Mouse (Mus musculus) cerebellum, adult 2 months (tissue): ENCODE measurements around the gene Mrpl36. TPM values are rescaled to one million over a fixed set of nuclear protein-coding genes. Genes with fewer than 3 reads are reported as not detected.

Experiments
- DNase-seq, 2 experiments: peaks; one replicate each; pipeline ENCODE4 v3.0.0; 2021
- H3K27ac ChIP-seq: fragments of 200-500 bp; 2 replicates; pipeline ENCODE4 v1.5.1; 2012; ENCODE audit warnings: low read length, control low read depth, inconsistent platforms; ENCODE audit not compliant: insufficient read depth
- H3K27me3 ChIP-seq: fragments of 200-500 bp; 2 replicates; pipeline ENCODE4 v1.6.1; 2012; ENCODE audit warnings: inconsistent platforms, mild to moderate bottlenecking, low read length, moderate library complexity; ENCODE audit not compliant: control insufficient read depth, insufficient read depth
- H3K4me1 ChIP-seq: fragments of 200-500 bp; 2 replicates; pipeline ENCODE4 v1.6.1; 2011; ENCODE audit warnings: low read length; ENCODE audit not compliant: control insufficient read depth, insufficient read depth
- H3K4me3 ChIP-seq: fragments of 200-500 bp; replicated peaks from 2 replicates; pipeline ENCODE3; 2011; ENCODE audit warnings: mild to moderate bottlenecking, low read depth, low read length, control low read depth; ENCODE audit not compliant: insufficient read depth
- CTCF ChIP-seq: fragments of 200-500 bp; IDR thresholded peaks from 2 replicates; pipeline ENCODE4 v1.5.1; 2011; ENCODE audit warnings: low read depth, mild to moderate bottlenecking, control low read depth, low read length, moderate library complexity, borderline replicate concordance; ENCODE audit not compliant: insufficient read depth
- POLR2A ChIP-seq: fragments of 200-500 bp; IDR thresholded peaks from 2 replicates; pipeline ENCODE4 v1.6.1; 2011; ENCODE audit warnings: low read length, control low read depth, borderline replicate concordance; ENCODE audit not compliant: insufficient read depth
- WGBS: fragments of 180-500 bp; shearing (Covaris S2); methylation state at CpG from one replicate; pipeline ENCODE4 v1.1.7; 2018; 5-methylcytosine and 5-hydroxymethylcytosine counted together
- polyA plus RNA-seq: library from polyadenylated mRNA; depleted of rRNA; stranded (reverse); fragments of >200 nt; gene quantifications from 2 replicates; pipeline ENCODE4 v1.2.3, GENCODE M21; 2012; rRNA removed

The Mrpl36 gene
- 72.6 and 74.3 TPM in 2 replicates for polyA plus RNA-seq

DNA sequence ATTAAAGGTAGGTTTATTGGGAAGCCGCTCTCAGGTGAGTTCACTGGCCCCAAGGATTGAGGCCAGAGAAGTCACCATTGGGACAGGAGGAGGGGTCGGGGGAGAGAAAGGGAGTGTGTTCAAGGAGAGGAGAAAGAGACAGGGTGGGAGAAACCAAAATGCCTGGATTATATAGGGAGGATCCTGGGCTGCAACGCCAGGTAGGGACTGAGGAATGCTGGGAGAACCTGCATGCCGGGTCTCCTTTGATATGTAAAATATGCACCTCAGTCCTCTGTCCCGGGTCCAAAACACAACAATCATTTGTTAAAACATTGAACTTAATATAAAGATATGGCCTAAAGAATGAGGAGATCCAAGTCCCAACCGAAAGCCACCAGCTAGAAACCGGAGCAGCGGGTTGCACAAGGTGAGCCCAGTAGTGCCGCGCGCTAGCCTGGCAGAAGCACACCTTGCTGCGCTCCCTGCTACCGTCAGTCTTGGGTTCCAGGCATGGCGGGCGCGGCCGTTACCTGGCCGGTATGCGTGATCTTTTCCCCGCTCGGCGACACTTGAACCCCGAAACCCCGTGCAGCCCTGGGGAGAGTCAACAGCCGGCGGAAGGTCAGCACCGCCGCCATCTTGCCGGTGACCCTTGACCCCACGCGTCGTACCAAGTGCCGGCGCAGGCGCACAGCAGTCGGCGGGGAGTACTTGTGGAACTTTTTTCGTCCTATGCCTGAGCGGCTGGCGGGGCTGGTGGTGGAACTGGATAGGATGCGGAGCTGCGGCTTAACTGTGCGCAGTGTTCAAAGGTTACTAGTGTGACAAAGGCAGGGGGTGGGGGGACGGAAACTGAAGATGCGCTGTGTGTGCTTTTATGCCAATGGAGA, at the start of gene Mrpl36, which contains the start of gene Ndufs6:
Gene Mrpl36, plus strand, starts transcription at position 687 of the 872 bp plus-strand sequence.
Gene Ndufs6, minus strand, starts transcription at position 716 of the 872 bp plus-strand sequence.
- WGBS, result 1% methylated on average over 45 of the region's 45 CpGs
- peak; percentile 87 for TF ChIP-seq POLR2A
- TF ChIP-seq CTCF, result no peak
- Histone ChIP-seq H3K4me1 (peaks cover 6% of the 10 kb centered on the region), H3K4me3 (peak within 1 kb of the TSS; percentile 76), H3K27me3 (no peaks in the 10 kb centered on the region), H3K27ac (peak within 1 kb of the TSS; percentile 54; the same call in 1 of the 2 replicates)
- DNase-seq, result peak; percentile 92 to 93

DNA sequence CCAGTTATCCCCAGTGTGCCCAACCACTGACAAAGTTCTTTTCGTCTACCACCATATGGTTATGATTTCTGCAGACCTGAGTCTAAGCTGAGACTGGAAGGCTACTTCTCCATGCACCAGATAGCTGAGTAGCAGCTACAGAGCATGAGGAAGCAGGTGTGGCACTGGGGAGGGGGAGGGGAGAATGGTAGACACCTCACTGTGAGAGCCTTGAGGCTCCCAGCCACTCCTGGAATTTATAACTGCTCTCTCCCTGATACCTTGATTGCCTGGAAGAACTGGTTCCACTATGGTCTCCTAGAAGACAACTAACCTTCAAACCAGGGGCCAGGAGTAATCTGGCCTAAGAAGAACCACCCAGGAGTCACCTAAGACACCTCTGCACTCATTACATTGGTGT, 49.1 kb upstream of the Mrpl36 start:
- Histone ChIP-seq H3K4me1 (no peaks in the 10 kb centered on the region), H3K27ac (no peak overlapping the region), H3K4me3 (no peak overlapping the region), H3K27me3 (no peaks in the 10 kb centered on the region)
- WGBS, result 82% methylated on average over 1 of the region's 1 CpGs
- no peak for TF ChIP-seq POLR2A
- TF ChIP-seq CTCF, result no peak
- no peak for DNase-seq

DNA sequence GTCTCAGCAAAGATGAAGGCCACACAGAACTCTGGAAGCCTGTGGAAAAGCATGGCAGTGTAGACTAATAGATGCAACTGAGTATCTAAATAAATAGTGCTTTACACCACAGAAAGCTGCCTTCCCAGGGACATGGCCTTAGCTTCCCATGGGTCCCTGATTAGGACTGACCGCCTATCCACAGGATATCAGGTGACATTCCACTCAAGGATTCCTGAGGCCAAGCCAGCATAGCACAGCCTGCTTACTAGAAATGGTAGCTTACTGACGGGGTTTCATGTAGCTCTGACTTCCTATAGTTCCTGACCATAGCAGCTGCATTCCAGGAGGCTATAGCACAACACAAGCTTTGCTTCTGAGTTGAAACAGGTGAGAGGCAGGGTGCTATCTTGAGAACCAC, 45.9 kb upstream of the Mrpl36 start:
- H3K4me1 ChIP-seq, result no peaks in the 10 kb centered on the region
- WGBS, result 88% methylated on average over 2 of the region's 2 CpGs
- DNase-seq, result no peak
- H3K4me3 ChIP-seq, result no peak overlapping the region
- TF ChIP-seq POLR2A (no peak), CTCF (no peak)
- no peak overlapping the region for H3K27ac ChIP-seq
- no peaks in the 10 kb centered on the region for H3K27me3 ChIP-seq

DNA sequence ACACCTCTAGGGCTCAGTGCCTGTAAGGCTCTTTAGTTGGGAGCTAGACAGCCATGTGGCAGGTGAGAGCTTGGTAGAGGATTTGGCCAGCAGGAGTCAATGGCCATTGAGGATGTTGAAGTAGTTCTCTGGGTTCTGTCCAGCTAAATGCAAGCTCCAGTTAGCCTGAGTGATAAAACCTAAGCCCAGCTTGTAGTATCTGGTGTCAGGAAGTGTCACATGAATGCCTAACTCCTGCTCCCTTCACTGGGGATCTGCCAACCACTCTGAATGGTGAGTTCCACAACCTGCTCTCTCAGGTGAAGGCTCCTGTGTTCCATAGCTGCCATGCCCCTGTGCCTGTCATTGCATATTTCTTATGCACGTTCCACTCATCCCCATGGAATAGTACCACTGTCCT, 44.8 kb upstream of the Mrpl36 start:
- no peaks in the 10 kb centered on the region for H3K4me1 ChIP-seq
- no peaks in the 10 kb centered on the region for H3K27me3 ChIP-seq
- TF ChIP-seq CTCF (no peak), POLR2A (no peak)
- no peak overlapping the region for H3K4me3 ChIP-seq
- WGBS, result 91% methylated on average over 1 of the region's 1 CpGs
- DNase-seq, result no peak
- H3K27ac ChIP-seq, result no peak overlapping the region

DNA sequence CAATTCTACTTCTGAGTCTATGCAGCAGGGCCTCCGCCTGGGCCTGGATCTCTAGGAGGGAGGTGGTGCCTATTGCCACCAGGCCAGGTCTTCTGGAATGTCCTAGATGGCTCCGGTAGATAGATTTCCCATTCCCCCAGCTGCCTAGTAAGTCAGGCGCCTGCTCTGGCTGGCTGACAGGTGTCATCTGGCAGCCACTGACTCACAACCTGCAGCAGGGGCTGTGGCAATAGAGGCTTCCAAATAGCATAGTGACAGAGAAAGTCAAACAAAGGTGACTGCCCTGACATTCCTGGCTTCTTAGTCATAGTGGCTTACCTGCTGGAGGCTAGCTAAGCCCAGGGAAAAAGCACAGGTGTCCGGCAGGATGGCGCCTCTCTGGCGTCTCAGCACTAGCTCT, 38.1 kb upstream of the Mrpl36 start:
- Histone ChIP-seq H3K4me3 (no peak overlapping the region), H3K27ac (no peak overlapping the region), H3K27me3 (no peaks in the 10 kb centered on the region), H3K4me1 (no peaks in the 10 kb centered on the region)
- no peak for DNase-seq
- TF ChIP-seq POLR2A, result no peak
- TF ChIP-seq CTCF, result no peak
- 77% methylated on average over 6 of the region's 6 CpGs for WGBS

DNA sequence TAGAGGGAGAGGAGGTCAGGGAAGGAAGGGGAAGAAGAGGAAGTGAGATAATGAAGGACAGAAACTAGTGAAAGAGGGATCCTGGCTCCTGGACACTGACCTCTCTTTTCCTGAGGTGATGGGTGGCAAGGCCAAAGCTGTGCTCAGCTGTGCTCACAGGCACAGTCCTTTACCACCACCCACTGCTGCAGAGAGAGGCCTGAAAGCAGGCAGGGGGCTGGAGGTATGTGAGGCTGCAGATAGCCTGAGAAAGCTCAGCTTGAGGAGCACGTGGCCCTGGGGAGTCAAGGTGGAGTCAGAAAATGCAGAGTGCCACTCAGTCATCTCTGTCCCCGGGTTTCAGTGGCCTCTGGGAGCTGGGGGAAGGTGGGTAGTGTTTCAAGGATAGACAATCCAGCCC, 37.2 kb upstream of the Mrpl36 start:
- Histone ChIP-seq H3K27ac (no peak overlapping the region), H3K4me3 (no peak overlapping the region), H3K27me3 (no peaks in the 10 kb centered on the region), H3K4me1 (no peaks in the 10 kb centered on the region)
- 21% methylated on average over 2 of the region's 2 CpGs for WGBS
- DNase-seq, result no peak
- TF ChIP-seq CTCF (no peak), POLR2A (no peak)

DNA sequence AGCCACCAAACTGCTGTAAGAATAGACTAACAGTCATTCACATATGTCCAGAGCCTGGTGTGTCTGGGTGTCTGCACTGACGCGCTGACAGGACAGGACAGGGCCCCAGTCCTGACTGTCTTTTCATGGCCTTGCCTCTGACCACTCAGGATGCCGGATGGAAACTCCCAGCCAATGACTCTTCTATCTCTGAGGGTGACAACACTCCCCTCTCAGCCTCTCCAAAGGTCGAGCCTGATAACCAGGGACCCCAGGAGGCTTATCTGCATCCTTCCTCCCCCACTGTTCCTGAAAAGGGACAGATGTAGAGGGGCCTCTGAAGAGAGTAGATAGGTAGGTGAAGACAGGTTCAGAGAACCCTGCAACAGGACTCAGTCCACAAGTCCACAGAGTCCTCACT, 29.6 kb upstream of the Mrpl36 start:
- no peak overlapping the region for H3K4me3 ChIP-seq
- WGBS, result 73% methylated on average over 4 of the region's 4 CpGs
- DNase-seq, result no peak
- TF ChIP-seq CTCF, result no peak
- no peak for TF ChIP-seq POLR2A
- no peak overlapping the region for H3K27ac ChIP-seq
- H3K27me3 ChIP-seq, result no peaks in the 10 kb centered on the region
- no peaks in the 10 kb centered on the region for H3K4me1 ChIP-seq

DNA sequence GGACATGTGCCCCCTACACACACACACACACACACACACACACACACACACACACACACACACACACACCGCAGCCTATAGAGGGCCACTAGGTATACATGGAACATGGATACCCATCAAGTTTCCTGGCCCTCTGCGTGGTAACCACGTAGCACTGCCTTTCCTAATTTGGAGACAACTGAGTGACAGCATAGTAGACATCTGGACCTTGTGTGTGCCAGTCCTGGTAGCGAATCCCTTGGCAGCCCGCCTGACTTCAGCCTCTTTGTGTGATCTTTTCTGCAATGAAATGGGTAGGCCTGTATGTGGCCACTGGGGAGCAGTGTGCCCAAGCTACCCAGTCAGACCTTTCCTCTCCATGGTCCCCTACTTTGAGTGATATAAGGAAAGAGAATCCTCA, 29.0 kb upstream of the Mrpl36 start:
- no peak for DNase-seq
- 40% methylated on average over 5 of the region's 5 CpGs for WGBS

DNA sequence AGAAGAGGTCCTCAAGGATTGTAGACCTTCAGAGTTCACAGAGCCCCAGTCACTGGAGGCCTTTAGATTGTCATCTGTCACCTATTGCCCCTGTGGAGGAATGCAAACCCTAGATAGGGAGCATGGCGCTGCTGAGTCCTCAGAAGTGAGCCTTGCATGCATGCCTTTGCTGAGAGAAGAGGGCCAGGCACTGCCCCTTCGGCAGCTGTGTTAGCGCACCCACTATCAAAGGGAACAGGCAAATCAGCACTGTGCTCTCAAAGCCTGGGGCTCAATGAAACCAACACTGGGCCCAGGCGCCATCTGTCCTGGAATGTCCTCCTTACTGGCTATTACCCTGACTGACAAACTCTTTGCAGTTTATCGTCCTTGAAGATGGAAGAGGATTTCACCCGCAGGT, 23.6 kb upstream of the Mrpl36 start:
- TF ChIP-seq POLR2A (no peak), CTCF (no peak)
- Histone ChIP-seq H3K4me1 (no peaks in the 10 kb centered on the region), H3K27ac (no peak overlapping the region), H3K27me3 (no peaks in the 10 kb centered on the region), H3K4me3 (no peak overlapping the region)
- WGBS, result 63% methylated on average over 6 of the region's 6 CpGs
- no peak for DNase-seq

More for the DNA sequence above, 29.0 kb upstream of the Mrpl36 start:
- H3K4me3 ChIP-seq, result no peak overlapping the region
- TF ChIP-seq CTCF, result no peak
- no peak for TF ChIP-seq POLR2A
- no peaks in the 10 kb centered on the region for H3K27me3 ChIP-seq
- H3K4me1 ChIP-seq, result no peaks in the 10 kb centered on the region
- no peak overlapping the region for H3K27ac ChIP-seq
